Mouse (Mus musculus): ENCODE results near the gene Msantd3.

- TF ChIP-seq POLR2A (IDR thresholded peaks at IDR 0.05; ENCODE audit: insufficient read depth, low read depth, low read length) (no peak), CTCF (IDR thresholded peaks at IDR 0.05) (no peak), EP300 (IDR thresholded peaks at IDR 0.05; ENCODE audit: insufficient read depth, low read depth, low read length) (no peak)
Observed at GRCm38 (mm10) chr4:48545966-48546365, 6.2 kb downstream of the Msantd3 start.

Data from heart, adult 2 months (tissue).